Mouse (Mus musculus) mouse trophoblast stem cell (cell line): Measurements from ENCODE around the gene Dpysl5.

Experiments used
- in situ Hi-C, 2 experiments: fragments of 300-500 bp; cut with MseI, MboI; formaldehyde crosslinking; loops; 2 replicates in 1 of 2; 3 replicates in 1 of 2; pipeline ENCODE4 v1.15.1; 2025

Dpysl5 gene

DNA sequence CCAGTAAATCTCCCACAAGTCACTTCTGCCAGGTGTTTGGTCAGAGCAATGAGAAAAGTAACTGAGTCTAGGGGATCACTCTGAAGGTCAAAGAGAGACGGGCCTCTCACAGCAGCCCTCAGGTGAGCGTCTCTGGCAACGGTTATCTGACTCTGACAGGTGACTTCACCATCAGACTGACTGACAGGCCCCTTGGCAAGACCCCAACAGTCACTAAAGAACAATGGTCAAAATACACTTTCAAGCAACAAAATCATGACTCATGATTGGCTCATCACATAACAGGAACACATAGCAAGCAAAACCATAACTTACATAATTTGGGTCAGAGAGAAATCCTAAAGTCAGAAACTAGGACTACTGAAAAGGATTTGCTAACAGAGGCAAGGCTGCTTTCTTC, 9.5 kb upstream of the Dpysl5 start:
- in situ Hi-C loops: no loop called here

- in situ Hi-C loops: loop anchor here (5.0 kb wide), 1 partner anchor 62 kb away; no protein-coding TSS in a partner anchor
These were observed 1.5 kb upstream of the Dpysl5 start for GRCm38 (mm10) chr5:30709744-30710383.

- in situ Hi-C loops: loop anchor here (5.0 kb wide), 1 partner anchor 62 kb away; no protein-coding TSS in a partner anchor
These were observed 878 bp upstream of the Dpysl5 start for GRCm38 (mm10) chr5:30710486-30710885.

GRCm38 (mm10) chr5:30712002-30712390, 632 bp downstream of the Dpysl5 start:
- in situ Hi-C loops: loop anchor here (5.0 kb wide), 1 partner anchor 60 kb away; no protein-coding TSS in a partner anchor

- in situ Hi-C loops: loop anchor here (5.0 kb wide), 1 partner anchor 60 kb away; no protein-coding TSS in a partner anchor
These were observed 1.3 kb downstream of the Dpysl5 start for GRCm38 (mm10) chr5:30712441-30713298.

- in situ Hi-C loops: loop anchor here (5.0 kb wide), 1 partner anchor 59 kb away; no protein-coding TSS in a partner anchor
These were observed 1.9 kb downstream of the Dpysl5 start for GRCm38 (mm10) chr5:30713299-30713675.

- in situ Hi-C loops: loop anchor here (5.0 kb wide), 1 partner anchor 59 kb away; no protein-coding TSS in a partner anchor
These were observed 2.3 kb downstream of the Dpysl5 start for GRCm38 (mm10) chr5:30713691-30714090.

- in situ Hi-C loops: no loop called here
These were observed 4.9 kb downstream of the Dpysl5 start for GRCm38 (mm10) chr5:30716311-30716710.

DNA sequence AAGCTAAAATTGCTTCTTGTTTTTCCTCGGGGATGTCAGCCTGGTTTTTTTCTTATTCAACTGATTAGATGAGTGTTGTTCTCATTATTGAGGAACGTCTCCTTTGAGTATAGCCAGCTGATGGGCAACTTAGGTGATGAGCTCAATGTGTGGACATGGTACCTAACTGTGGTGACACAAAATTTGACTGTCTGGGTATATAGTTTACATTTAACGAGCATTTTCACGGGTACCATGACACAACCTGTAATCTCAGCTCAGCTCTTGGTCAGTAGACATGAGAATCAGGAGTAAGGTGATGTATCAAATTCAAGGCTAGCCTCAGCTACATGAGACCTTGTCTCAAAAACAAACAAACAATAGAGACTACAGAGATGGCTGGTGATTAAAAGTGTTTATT, 6.1 kb downstream of the Dpysl5 start:
- in situ Hi-C loops: no loop called here

DNA sequence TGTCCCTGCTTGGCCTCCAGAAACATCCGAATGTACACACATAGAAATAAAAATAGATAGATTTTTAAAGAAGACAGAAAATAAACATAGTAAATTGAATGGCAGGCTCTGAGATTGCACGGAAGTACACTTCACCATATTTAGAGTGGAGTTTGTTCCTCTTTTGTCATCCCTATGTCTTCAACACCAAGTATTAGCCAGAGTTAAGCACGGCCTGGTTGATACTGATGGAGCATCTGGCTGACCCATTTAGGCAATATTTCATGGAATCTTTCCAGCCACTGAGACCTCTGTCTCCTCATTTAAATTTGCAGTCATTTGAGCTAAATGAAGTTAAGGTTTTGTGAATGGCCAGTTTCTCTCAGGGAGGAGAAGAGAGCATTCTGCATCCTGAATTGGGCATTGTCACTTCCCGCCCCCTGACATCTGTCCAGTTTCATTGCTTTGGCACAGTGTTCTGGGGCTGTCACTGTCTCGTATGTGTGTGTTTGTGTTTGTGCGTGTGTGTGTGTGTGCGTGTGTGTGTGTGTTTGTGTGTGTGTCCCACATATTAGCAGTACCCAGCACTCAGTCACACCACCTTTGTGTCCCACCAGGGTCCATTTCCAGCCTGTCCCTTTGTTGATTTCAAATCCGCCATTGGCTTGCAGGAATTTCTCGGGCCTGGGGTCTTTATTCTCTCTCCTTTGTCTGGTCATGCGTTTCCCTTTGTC, 6.8 kb downstream of the Dpysl5 start:
- in situ Hi-C loops: no loop called here

DNA sequence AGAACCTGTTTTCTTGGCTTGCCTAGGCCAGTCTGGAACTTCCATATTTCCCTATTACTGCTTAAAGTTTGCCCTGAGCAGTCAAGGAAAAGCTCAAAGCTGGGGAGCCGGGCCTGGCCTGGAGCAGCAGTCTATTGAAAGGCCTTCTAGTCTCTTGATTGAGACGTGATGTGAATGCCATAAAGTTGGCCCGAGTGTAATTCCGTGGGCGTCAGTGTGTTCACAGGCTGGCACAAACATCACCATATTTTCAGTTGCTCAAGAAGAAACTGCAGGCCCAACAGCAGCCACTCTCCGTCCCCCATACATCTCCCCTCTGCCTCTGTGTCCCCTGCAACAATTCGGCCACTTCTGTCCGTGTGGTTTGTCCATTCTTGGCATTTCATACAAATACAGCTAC, 10.6 kb downstream of the Dpysl5 start:
- in situ Hi-C loops: no loop called here

DNA sequence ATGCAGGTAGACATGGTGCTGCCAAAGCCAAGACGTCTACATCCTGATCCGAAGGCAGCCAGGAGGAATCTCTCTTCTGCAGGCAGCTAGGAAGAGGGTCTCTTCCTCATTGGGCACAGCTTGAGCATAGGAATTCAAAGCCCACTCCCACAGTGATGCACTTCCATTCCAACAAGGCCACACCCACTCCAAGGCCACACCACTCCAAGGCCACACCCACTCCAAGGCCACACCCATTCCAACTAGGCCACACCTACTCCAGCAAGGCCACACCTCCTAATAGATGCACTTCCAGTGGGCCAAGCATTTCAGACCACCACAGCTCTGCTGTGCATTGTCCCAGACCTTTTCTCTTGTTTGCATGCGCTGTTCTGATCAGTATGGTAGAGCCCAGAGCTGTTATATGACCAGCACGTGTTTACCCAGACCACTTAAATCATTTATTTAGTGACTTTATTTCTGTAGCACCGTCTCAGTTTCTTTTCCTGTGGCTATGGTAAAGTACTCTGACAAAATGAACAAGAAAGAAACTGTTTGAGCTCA, 14.9 kb downstream of the Dpysl5 start:
- in situ Hi-C loops: no loop called here

DNA sequence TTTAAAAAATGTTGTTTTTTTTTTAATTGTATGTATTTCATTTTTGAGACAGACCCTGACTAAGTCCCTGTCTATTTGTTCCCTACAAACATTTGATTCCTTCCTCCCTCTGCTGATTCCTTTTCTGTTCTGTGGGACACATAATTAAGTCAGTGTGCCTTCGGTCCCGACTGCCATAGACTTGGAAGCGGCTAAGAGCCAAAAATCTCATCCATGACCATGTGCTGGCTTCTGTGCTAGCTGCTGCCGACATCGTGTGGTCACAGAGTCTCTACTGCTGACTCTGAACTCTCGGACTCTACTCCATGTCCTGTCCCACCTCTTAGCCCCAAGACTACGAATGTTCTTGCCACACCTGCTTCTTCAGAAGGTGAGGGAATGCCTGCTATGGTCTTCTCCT, 21.1 kb downstream of the Dpysl5 start:
- in situ Hi-C loops: no loop called here

GRCm38 (mm10) chr5:30734666-30735065, 23.3 kb downstream of the Dpysl5 start:
- in situ Hi-C loops: no loop called here

DNA sequence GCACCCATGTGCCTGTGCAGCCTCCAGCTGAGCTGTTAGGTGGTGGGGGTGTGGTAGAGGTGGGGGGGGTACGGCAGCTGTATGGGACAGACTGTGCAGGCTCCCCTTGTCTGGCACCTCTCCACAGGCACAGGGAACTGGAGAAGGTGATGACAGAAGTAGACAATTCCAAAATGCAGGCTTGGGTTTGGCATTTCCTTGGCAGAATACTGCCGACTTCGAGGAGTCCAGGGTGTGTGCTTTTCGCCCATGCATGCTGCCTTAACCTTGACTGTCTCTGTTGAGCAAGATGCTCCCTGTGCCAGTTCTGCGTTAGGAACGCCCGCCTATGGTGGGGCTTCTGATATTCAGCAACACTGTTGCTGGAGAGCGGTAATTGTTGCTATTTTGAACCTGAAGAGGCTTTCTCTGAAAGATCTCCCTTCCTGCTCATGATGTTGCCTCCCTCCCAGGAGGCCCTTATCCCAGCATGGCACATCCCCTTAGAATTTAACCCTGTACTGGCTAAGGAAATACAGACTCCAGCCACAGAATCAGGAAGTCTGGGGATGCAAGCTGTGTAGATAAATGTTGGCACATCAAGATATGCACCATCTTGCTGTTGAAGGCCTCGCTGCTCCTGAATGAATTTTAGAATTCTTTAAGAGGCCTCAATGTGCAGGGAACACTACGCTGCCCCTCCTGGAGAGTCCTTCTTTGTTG, 26.9 kb downstream of the Dpysl5 start:
- in situ Hi-C loops: no loop called here

GRCm38 (mm10) chr5:30739595-30739994, 28.2 kb downstream of the Dpysl5 start:
- in situ Hi-C loops: no loop called here

GRCm38 (mm10) chr5:30749582-30750311, 38.4 kb downstream of the Dpysl5 start:
- in situ Hi-C loops: no loop called here

DNA sequence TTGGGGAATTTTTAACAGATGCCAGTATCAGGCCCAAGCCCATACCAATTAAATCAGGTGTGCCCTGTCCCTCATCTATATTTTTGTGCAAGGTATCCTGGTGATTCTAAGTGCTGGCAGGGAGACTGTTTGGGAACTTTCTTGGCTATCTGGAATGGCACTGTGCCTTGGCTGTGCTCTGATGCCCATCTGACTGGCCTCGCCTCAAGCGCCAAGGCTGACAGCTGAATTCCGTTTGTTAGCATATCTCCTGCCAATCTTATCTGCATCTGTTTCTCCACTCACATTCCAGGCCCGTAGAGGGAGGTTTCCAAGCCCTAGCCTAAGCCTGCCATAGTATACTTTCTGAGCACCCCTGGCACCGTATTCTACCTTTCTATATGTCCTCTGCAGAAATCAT, 39.7 kb downstream of the Dpysl5 start:
- in situ Hi-C loops: no loop called here

DNA sequence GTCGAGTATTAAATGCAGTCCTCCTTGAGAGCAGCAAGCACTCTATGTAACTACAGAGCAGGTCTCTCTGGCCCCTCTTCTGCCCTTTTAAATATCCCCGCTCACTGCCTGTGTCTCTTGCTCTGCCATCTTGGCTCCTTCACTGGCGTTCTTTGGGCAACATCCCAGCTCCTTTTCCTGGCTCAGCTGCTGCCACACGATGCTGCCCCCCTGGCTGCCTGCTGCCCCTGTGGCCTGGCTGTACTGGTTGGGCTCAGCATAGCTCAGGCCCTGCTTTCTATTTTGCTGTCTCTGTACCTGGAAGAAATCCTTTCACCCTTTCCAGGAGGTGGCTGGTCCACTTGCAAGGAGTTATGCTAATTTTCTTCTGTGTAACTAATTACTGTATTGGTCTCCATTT, 41.8 kb downstream of the Dpysl5 start:
- in situ Hi-C loops: no loop called here

GRCm38 (mm10) chr5:30755215-30755614, 43.9 kb downstream of the Dpysl5 start:
- in situ Hi-C loops: no loop called here
